Mouse (Mus musculus): ENCODE measurements around the gene Neil1. TPM values are rescaled to one million over a fixed set of nuclear protein-coding genes. Genes with fewer than 3 reads are reported as not detected.

Gene Neil1
- 5.7 and 7.0 TPM in 2 replicates for polyA plus RNA-seq (2015; fragmentation: Nextera tagmentation; extraction: Ambion mirVana)

DNA sequence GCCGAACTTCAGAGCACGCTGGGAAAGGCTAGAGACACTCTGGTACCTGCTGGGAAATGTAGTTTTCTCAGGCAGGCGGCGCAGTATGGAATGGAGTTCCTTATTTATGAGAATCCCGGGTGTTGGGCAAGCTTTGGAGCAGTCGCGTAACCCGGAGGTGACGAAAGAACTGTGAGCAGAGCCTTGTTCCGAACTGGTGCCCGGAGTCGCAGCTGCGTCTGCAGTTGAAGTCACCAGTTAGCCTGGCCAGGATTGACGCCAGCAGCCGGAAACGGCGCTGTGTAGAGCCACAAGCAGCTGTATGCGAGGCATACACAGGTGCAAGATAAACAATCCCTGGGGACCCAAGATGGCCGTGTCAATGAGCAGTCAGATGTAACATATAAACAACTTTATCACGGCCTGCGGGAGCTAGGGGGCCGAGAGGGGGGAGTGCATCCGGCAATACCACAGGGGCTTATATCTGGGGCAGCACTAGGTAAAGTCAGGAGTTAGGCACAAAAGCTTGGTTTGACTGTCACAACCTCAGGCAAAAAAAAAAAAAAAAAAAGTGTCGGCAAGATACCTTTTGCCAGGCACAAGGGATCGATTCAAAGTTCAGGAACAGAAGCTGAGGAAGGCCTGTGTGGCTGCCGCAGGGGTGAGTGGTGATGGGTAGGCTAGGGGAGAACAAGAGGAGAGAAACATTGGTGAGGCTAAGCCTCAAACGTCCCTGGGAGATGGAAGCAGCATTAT is at the start of gene Neil1:
Gene Neil1, minus strand, starts transcription at position 162 of the 735 bp plus-strand sequence.
- 1% methylated on average over 27 of the region's 27 CpGs for WGBS
- peak; percentile 89 for ATAC-seq (replicated peaks; ENCODE audit: insufficient number of reproducible peaks, insufficient read depth, low FRiP score, low read depth)
- H3K27me3 ChIP-seq: no peaks in the 10 kb centered on the region
- H3K27ac ChIP-seq: peak within 1 kb of the TSS; percentile 87
- H3K36me3 ChIP-seq: no peaks in the 10 kb centered on the region; the same call in 1 of the 2 replicates
- H3K4me1 ChIP-seq (replicated peaks): peaks cover 13% of the 10 kb centered on the region
- no peaks in the 10 kb centered on the region for H3K9me3 ChIP-seq (replicated peaks)
- H3K9ac ChIP-seq: peak within 1 kb of the TSS; percentile 74
- peak within 1 kb of the TSS; percentile 63 for H3K4me3 ChIP-seq
- H3K4me2 ChIP-seq: peak within 1 kb of the TSS; percentile 87

DNA sequence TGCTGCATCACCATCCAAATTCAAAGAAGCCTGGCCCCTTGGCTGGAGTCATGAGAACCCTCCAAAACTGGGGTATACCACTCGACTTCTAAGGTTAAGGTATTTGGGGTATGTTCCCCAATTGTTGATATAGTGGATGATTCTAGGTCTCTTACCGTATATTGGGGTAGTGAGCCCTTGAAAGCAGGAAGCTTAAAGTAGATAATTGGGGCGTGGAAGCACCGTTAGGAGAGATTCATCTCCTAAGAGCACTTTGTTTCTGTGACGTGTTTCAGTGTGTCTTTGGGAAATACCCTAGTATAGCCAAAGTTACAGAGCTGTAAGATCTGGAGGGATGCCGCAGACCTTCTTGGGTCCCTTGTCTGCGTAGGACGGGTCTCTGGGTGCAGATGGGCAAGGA is 49.3 kb upstream of the Neil1 start:
- 67% methylated on average over 8 of the region's 8 CpGs for WGBS
- ATAC-seq (replicated peaks; ENCODE audit: insufficient number of reproducible peaks, insufficient read depth, low FRiP score, low read depth): no peak
- Histone ChIP-seq H3K4me1 (replicated peaks) (no peaks in the 10 kb centered on the region), H3K27ac (no peak overlapping the region), H3K27me3 (no peaks in the 10 kb centered on the region), H3K9me3 (replicated peaks) (no peaks in the 10 kb centered on the region), H3K4me3 (no peak overlapping the region), H3K4me2 (no peak overlapping the region), H3K9ac (no peak overlapping the region), H3K36me3 (no peaks in the 10 kb centered on the region)

DNA sequence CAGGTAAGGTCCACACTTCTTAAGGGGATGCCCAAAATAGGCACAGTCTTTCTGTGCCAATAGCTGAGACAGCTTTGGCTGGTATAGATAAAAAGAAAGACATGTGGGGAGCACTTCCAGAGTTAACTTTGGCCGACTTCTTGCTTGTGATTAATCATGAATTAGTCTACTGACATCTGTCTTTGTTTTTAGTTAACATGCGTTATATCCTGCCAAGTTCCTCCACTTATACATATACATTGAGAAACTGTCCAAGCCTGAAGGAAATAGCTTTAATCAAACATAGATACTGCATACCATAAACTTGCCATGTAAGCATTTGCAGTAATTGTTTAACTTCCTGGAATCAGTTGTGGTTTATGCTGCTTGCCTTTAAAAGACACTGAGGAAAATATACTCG is 48.6 kb upstream of the Neil1 start:
- no peak for ATAC-seq (replicated peaks; ENCODE audit: insufficient number of reproducible peaks, insufficient read depth, low FRiP score, low read depth)
- H3K4me2 ChIP-seq: no peak overlapping the region
- H3K27me3 ChIP-seq: no peaks in the 10 kb centered on the region
- no peak overlapping the region for H3K4me3 ChIP-seq
- no peaks in the 10 kb centered on the region for H3K9me3 ChIP-seq (replicated peaks)
- no peak overlapping the region for H3K9ac ChIP-seq
- H3K27ac ChIP-seq: no peak overlapping the region
- H3K36me3 ChIP-seq: no peaks in the 10 kb centered on the region
- H3K4me1 ChIP-seq (replicated peaks): no peaks in the 10 kb centered on the region
- WGBS: 54% methylated on average over 3 of the region's 3 CpGs

DNA sequence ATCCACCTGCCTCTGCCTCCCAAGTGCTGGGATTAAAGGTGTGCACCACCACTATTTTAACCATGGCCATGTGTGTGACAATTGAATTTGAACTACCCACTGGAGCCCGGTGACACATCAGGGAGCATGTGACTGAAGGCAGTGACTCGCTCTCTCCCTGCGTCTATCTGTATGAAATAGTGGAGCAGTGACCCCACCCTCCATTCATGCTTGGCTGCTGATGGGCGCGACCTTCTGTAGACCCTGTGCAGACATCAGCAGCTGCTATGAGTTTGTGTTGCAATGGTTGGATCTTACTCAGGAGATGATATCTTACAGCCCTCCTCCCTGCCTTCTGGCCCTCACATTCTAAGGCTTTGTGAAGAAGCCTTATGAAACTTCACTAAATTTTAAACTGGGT is 20.3 kb upstream of the Neil1 start:
- H3K4me2 ChIP-seq: no peak overlapping the region
- no peaks in the 10 kb centered on the region for H3K4me1 ChIP-seq (replicated peaks)
- no peak for ATAC-seq (replicated peaks; ENCODE audit: insufficient number of reproducible peaks, insufficient read depth, low FRiP score, low read depth)
- H3K27me3 ChIP-seq: no peaks in the 10 kb centered on the region
- no peaks in the 10 kb centered on the region for H3K36me3 ChIP-seq
- no peak overlapping the region for H3K27ac ChIP-seq
- H3K4me3 ChIP-seq: no peak overlapping the region
- H3K9me3 ChIP-seq (replicated peaks): no peaks in the 10 kb centered on the region
- no peak overlapping the region for H3K9ac ChIP-seq
- 73% methylated on average over 5 of the region's 5 CpGs for WGBS

DNA sequence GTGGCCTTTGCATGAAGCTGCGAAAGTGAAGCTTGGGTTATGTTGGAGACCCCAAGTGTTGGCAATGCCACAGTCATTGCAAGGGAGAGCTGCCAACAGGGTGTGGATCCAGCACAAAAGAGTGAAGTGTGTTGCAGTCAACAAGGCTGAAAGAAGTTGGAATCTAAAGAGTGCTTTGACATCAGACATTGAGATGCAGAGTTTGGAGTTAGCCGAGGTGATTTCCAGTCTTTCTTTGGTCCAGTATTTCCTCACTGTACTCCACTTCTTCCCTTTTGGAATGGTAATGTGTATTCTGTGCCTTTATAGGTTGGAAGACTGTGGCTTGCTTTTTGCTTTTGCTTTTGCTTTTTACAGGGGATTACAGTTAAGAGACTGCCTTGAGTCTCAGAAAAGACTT is 18.1 kb upstream of the Neil1 start:
- Histone ChIP-seq H3K27me3 (no peaks in the 10 kb centered on the region), H3K4me3 (no peak overlapping the region), H3K27ac (no peak overlapping the region), H3K4me1 (replicated peaks) (no peaks in the 10 kb centered on the region), H3K9ac (no peak overlapping the region), H3K9me3 (replicated peaks) (no peaks in the 10 kb centered on the region), H3K36me3 (no peaks in the 10 kb centered on the region), H3K4me2 (no peak overlapping the region)
- ATAC-seq (replicated peaks; ENCODE audit: insufficient number of reproducible peaks, insufficient read depth, low FRiP score, low read depth): no peak
- 77% methylated on average over 2 of the region's 2 CpGs for WGBS

DNA sequence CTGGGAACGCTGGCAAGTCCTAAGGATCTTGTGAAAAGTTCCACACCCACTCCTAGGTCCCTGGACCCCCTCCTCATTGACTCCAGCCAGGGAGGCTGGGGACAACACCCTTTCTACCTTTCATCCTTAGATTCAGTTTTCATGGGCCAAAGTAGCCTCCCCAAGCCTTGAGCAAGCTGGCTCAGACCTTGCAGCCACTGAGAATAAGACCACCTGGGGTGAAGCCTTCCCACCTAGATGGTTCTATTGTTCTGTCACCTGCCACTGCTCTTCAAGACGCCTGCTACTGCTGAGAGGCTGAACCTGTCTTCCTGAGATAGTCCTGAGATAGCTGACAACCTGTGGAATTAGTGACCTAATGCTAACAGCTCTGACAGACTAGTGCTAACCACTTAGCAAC is 15.0 kb upstream of the Neil1 start:
- no peak for ATAC-seq (replicated peaks; ENCODE audit: insufficient number of reproducible peaks, insufficient read depth, low FRiP score, low read depth)
- Histone ChIP-seq H3K9ac (no peak overlapping the region), H3K9me3 (replicated peaks) (no peaks in the 10 kb centered on the region), H3K27ac (no peak overlapping the region), H3K27me3 (no peaks in the 10 kb centered on the region), H3K4me1 (replicated peaks) (0 out of 2 replicates have a peak, but pooled peaks cover 2% of the 10 kb centered on the region), H3K4me3 (no peak overlapping the region), H3K4me2 (no peak overlapping the region), H3K36me3 (no peaks in the 10 kb centered on the region)
- WGBS: 54% methylated on average over 2 of the region's 2 CpGs

DNA sequence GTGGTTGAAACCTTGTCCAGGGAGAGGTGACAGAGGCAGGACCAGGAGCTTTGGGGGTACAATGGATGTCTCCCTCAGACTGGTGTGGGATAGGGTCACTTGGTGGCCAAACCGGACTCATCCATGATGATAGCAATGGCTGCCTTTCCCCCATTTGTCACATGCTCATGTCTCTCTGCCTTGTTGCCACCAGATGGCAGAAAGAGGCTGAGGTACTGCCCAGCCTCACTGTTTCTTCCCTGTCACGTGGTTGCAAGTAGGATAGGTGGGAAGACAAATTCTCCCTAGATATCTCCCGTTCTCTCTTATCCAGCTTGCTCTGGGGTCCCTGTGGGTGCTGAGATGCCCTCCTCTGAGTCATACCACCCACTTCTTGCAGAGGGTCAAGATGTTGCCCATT is 14.4 kb upstream of the Neil1 start:
- Histone ChIP-seq H3K36me3 (no peaks in the 10 kb centered on the region), H3K9me3 (replicated peaks) (no peaks in the 10 kb centered on the region), H3K9ac (no peak overlapping the region), H3K4me2 (no peak overlapping the region), H3K27ac (no peak overlapping the region), H3K4me3 (no peak overlapping the region), H3K27me3 (no peaks in the 10 kb centered on the region), H3K4me1 (replicated peaks) (peaks cover 6% of the 10 kb centered on the region)
- 8% methylated on average over 3 of the region's 3 CpGs for WGBS
- ATAC-seq (replicated peaks; ENCODE audit: insufficient number of reproducible peaks, insufficient read depth, low FRiP score, low read depth): no peak

DNA sequence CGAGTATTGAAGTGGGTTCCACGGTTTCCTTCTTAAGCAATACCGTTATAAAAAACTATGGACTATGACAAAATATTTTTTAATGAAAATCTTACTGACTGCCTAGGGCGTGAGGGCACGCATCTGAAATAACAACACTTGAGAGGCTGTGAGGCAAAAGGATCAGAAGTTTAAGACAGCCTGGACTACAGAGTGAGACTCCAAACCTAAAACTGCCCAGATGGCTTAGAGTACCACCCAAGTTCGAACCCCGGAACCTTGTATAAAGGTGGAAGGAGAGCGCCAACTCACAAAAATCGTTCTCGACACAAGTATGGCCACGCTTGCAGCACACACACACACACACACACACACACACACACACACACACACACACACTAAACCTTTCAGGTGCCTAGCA is 10.4 kb upstream of the Neil1 start:
- no peak overlapping the region for H3K27ac ChIP-seq
- no peak for ATAC-seq (replicated peaks; ENCODE audit: insufficient number of reproducible peaks, insufficient read depth, low FRiP score, low read depth)

DNA sequence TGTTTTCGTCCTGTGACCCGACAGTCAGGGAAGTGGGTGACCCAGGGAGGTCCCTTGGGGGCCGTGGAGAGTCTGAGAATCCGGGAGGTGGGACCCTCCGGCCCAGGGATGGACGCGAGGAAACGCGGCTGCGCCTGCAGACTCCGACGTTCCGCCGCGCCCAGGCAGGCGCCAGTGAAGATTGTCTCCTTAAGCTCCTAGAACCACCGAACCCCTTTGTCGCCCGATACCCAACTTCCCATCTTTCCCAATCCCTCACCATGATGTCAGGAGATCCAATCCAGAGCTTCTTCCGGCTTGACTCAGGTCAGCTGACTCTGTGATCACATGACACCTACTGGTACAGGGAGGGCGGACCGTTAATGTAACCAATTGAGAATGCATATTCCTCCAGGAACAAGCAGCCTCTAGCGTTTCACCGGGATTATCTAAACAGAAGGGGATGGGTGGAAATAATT is 9.9 kb upstream of the Neil1 start, which contains the start of gene Commd4:
Gene Commd4, minus strand, starts transcription at position 319 of the 458 bp plus-strand sequence.
- Histone ChIP-seq H3K4me1 (replicated peaks) (peaks cover 13% of the 10 kb centered on the region), H3K36me3 (peaks cover 13% of the 10 kb centered on the region), H3K4me2 (peak within 1 kb of the TSS; percentile 96), H3K9me3 (replicated peaks) (no peaks in the 10 kb centered on the region), H3K9ac (peak within 1 kb of the TSS; percentile 73), H3K27ac (no peak within 1 kb of the TSS), H3K4me3 (peak within 1 kb of the TSS; percentile 91), H3K27me3 (no peaks in the 10 kb centered on the region)
- ATAC-seq (replicated peaks; ENCODE audit: insufficient number of reproducible peaks, insufficient read depth, low FRiP score, low read depth): peak; percentile 78
- under 1% methylated on average over 24 of the region's 24 CpGs for WGBS

More for the DNA sequence above, 10.4 kb upstream of the Neil1 start:
- no peaks in the 10 kb centered on the region for H3K9me3 ChIP-seq (replicated peaks)
- peak overlapping the region; percentile 96 for H3K4me2 ChIP-seq
- peak overlapping the region; percentile 73 for H3K9ac ChIP-seq
- H3K36me3 ChIP-seq: peaks cover 13% of the 10 kb centered on the region
- no peaks in the 10 kb centered on the region for H3K27me3 ChIP-seq
- H3K4me1 ChIP-seq (replicated peaks): peaks cover 13% of the 10 kb centered on the region
- peak overlapping the region; percentile 91 for H3K4me3 ChIP-seq
- WGBS: 34% methylated on average over 11 of the region's 11 CpGs

DNA sequence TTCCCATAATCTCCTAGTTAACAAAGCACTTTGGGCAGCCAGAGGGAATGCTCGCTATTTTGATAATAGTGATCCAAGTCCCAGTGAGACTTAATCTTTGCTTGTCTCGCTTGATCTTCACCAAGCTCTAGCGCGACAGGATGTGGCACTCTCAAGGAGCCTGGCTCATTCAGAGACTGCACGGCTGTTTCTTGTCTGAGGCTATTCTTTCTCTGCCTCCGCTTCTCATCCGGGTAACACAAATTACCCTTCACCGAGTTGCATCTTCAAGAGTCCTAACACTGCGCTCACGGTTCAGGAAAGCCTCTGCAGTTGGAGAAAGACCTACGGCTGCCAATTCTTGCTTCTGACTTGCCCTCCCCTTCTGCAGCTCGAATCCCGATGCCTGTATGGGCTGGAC is 9.4 kb upstream of the Neil1 start:
- no peak for ATAC-seq (replicated peaks; ENCODE audit: insufficient number of reproducible peaks, insufficient read depth, low FRiP score, low read depth)
- H3K9ac ChIP-seq: peak overlapping the region; percentile 73
- H3K36me3 ChIP-seq: peaks cover 13% of the 10 kb centered on the region
- peak overlapping the region; percentile 91 for H3K4me3 ChIP-seq
- H3K4me1 ChIP-seq (replicated peaks): peaks cover 13% of the 10 kb centered on the region
- no peak overlapping the region for H3K27ac ChIP-seq
- no peaks in the 10 kb centered on the region for H3K27me3 ChIP-seq
- H3K9me3 ChIP-seq (replicated peaks): no peaks in the 10 kb centered on the region
- H3K4me2 ChIP-seq: peak overlapping the region; percentile 96
- 24% methylated on average over 13 of the region's 13 CpGs for WGBS

DNA sequence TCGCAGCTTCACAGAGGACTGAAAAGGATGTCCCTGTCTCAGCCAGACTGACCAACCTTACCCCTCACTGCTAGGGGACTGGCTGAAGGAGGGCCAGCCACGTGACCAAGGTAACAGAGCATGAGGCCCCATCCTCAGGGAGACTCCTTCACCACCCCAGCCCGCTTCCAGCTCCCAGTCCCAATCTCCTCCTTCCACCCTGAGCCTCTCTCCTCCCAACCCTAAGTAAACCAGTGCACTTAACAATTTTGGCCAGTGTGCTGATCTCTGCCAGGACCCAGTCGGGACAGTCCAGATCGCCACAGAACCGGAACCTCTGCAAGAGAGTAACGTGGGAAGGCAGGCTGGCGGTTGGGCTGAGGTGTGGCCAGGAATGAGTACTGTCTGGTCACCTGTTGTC is 8.7 kb upstream of the Neil1 start:
- Histone ChIP-seq H3K36me3 (peaks cover 13% of the 10 kb centered on the region), H3K4me2 (no peak overlapping the region), H3K27ac (no peak overlapping the region), H3K9me3 (replicated peaks) (no peaks in the 10 kb centered on the region), H3K9ac (no peak overlapping the region), H3K27me3 (no peaks in the 10 kb centered on the region), H3K4me3 (peak overlapping the region; percentile 91; the same call in 1 of the 2 replicates), H3K4me1 (replicated peaks) (peaks cover 13% of the 10 kb centered on the region)
- WGBS: 84% methylated on average over 8 of the region's 8 CpGs
- no peak for ATAC-seq (replicated peaks; ENCODE audit: insufficient number of reproducible peaks, insufficient read depth, low FRiP score, low read depth)

DNA sequence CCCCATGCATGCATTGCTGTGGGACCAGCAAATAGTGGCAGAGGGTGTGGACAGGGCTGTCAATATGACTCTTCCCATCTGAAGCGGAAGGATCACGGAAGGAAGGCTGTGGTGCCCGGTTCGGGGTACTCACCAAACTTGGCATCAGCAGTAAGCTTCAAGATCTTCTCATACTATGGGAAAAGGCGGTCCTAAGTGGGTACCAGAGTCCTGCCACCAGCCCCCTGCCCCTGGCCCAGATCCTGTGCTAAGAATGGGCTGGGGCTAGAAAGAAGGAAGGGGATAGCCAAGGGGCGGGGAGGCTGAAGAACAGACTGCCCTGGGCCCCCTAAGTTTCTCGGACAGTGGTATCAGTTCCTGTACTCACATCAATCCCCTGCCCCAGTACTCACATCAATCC is 8.3 kb upstream of the Neil1 start:
- 92% methylated on average over 7 of the region's 7 CpGs for WGBS

More for the DNA sequence above, 8.3 kb upstream of the Neil1 start:
- H3K27me3 ChIP-seq: no peaks in the 10 kb centered on the region
- no peaks in the 10 kb centered on the region for H3K9me3 ChIP-seq (replicated peaks)
- ATAC-seq (replicated peaks; ENCODE audit: insufficient number of reproducible peaks, insufficient read depth, low FRiP score, low read depth): no peak
- H3K4me1 ChIP-seq (replicated peaks): peaks cover 13% of the 10 kb centered on the region
- H3K36me3 ChIP-seq: peaks cover 13% of the 10 kb centered on the region
- H3K4me2 ChIP-seq: no peak overlapping the region
- no peak overlapping the region for H3K27ac ChIP-seq
- H3K4me3 ChIP-seq: no peak overlapping the region
- H3K9ac ChIP-seq: no peak overlapping the region

Measured in heart, embryonic 15.5 days (tissue).